Mouse (Mus musculus): ENCODE measurements around the gene Myocos. TPM values are rescaled to one million over a fixed set of nuclear protein-coding genes. Genes with fewer than 3 reads are reported as not detected.

Myocos gene
- polyA plus RNA-seq, 1 experiment from 2014 or later = not detected

DNA sequence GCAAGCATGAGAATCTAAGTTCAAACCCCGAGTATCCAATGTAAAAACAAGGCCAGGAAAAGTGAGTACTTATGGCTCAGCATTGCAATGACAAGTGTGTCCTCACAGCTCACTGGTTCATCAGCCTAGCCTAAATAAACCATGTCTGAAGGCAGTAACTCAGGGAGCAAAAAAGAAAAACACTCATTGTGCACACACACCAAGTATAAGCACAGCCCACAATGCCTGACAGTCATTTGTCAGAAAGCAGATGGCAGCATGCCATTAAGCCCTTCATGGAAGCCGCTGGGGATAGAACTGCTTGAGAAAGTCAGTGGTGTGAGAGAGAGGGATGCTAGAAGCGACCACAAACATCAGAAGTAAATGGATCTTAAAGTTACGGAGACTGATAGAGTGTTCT, 56.7 kb downstream of the Myocos start:
- H3K36me3 ChIP-seq (ENCODE audit: control insufficient read depth, insufficient read depth) = peaks cover 15% of the 10 kb centered on the region
- H3K9me3 ChIP-seq (ENCODE audit: control insufficient read depth) = no peaks in the 10 kb centered on the region
- 73% methylated on average over 4 of the region's 4 CpGs for WGBS
- no peak overlapping the region for H3K4me2 ChIP-seq (replicated peaks; ENCODE audit: low read depth)
- no peak for ATAC-seq
- H3K4me1 ChIP-seq (replicated peaks; ENCODE audit: control insufficient read depth, insufficient read depth, low read length) = no peaks in the 10 kb centered on the region
- TF ChIP-seq CTCF (IDR thresholded peaks at IDR 0.05; ENCODE audit: low read depth) = no peak
- no peaks in the 10 kb centered on the region for H3K27me3 ChIP-seq (replicated peaks; ENCODE audit: control insufficient read depth, insufficient read depth, low read length)
- no peak overlapping the region for H3K9ac ChIP-seq (ENCODE audit: low read depth, low read length)
- H3K27ac ChIP-seq (ENCODE audit: low read depth, low read length) = no peak overlapping the region
- H3K4me3 ChIP-seq (ENCODE audit: low read depth, low read length) = no peak overlapping the region

DNA sequence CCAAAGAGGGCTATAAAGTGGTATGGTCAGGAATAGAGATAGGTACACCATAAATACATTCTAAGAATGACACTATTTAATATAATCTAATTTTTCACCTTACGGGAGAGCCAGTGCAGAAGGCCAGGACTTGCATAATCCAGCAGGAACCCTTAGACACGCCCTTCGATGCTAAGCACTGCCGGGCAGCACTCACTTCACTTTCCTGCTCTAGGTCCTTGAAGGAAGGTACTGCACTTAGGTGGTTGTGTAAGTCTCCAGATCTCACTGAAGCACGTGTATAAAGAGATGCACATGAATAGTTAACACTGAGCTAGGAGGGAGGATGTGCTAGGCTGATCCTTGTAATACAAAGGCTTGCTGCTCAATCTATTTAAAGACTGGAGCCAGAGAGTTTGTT, 58.4 kb downstream of the Myocos start:
- no peak for TF ChIP-seq CTCF (IDR thresholded peaks at IDR 0.05; ENCODE audit: low read depth)
- Histone ChIP-seq H3K4me3 (ENCODE audit: low read depth, low read length) (no peak overlapping the region), H3K36me3 (ENCODE audit: control insufficient read depth, insufficient read depth) (peaks cover 15% of the 10 kb centered on the region), H3K9me3 (ENCODE audit: control insufficient read depth) (no peaks in the 10 kb centered on the region), H3K4me2 (replicated peaks; ENCODE audit: low read depth) (no peak overlapping the region), H3K9ac (ENCODE audit: low read depth, low read length) (no peak overlapping the region), H3K27ac (ENCODE audit: low read depth, low read length) (no peak overlapping the region), H3K27me3 (replicated peaks; ENCODE audit: control insufficient read depth, insufficient read depth, low read length) (no peaks in the 10 kb centered on the region), H3K4me1 (replicated peaks; ENCODE audit: control insufficient read depth, insufficient read depth, low read length) (no peaks in the 10 kb centered on the region)
- no peak for ATAC-seq
- WGBS = 80% methylated on average over 5 of the region's 5 CpGs

DNA sequence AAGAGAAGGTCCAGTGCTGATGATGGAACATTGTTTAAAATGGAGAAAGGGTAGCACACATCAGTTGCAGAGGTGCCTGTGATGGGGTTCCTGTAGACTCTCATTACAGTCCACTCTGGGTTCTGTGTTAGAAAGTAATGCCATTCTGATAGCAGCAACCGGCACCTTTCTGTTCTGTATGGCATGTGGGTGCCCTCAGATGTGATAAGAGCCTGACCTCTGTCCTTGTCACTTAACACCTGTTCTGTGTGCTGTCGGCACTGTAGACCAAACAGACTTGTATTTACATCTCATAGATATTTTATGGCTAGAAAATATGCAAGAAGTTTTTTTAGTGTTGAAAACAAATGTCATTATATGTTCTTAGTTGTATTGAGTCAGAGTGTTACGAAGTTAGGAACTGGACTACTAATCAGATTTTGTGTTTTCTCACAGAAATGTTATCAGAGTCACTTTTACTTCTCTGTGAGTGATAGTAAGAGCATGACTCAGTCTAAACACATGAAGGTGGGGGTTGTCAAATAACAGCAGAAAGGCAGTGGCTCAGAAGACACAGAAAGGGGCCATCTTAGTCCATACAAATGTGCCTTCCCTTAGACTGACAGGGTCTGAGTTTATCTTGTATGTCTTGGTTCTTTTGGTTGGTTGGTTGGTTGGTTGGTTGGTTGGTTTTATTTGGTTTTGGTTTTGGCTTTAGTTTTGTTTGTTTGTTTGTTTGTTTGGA, 60.5 kb downstream of the Myocos start:
- Histone ChIP-seq H3K4me3 (ENCODE audit: low read depth, low read length) (no peak overlapping the region), H3K9ac (ENCODE audit: low read depth, low read length) (no peak overlapping the region), H3K36me3 (ENCODE audit: control insufficient read depth, insufficient read depth) (peaks cover 12% of the 10 kb centered on the region), H3K9me3 (ENCODE audit: control insufficient read depth) (no peaks in the 10 kb centered on the region), H3K27ac (ENCODE audit: low read depth, low read length) (no peak overlapping the region), H3K4me1 (replicated peaks; ENCODE audit: control insufficient read depth, insufficient read depth, low read length) (no peaks in the 10 kb centered on the region), H3K4me2 (replicated peaks; ENCODE audit: low read depth) (no peak overlapping the region), H3K27me3 (replicated peaks; ENCODE audit: control insufficient read depth, insufficient read depth, low read length) (no peaks in the 10 kb centered on the region)
- no peak for ATAC-seq
- WGBS = 38% methylated on average over 3 of the region's 3 CpGs
- TF ChIP-seq CTCF (IDR thresholded peaks at IDR 0.05; ENCODE audit: low read depth) = no peak

Small RNAs within 50 kb of the gene (microRNA-seq; reads per million reads assigned to microRNA genes)
- gene Gm27616 = not detected

Other genes with a start within 250 kb of the Myocos start
- gene Dnm3, start 180.2 kb downstream of the Myocos start, polyA plus RNA-seq (2015; fragmentation: Nextera tagmentation; extraction: Ambion mirVana) = 5.6 and 7.3 TPM in 2 replicates
- 5.9 and 6.8 TPM in 2 replicates for gene Mettl13, start 109.7 kb downstream of the Myocos start, polyA plus RNA-seq (2015; fragmentation: Nextera tagmentation; extraction: Ambion mirVana)
- 33.6 and 34.2 TPM in 2 replicates for gene Vamp4, start 87.7 kb downstream of the Myocos start, polyA plus RNA-seq (2015; fragmentation: Nextera tagmentation; extraction: Ambion mirVana)
- 0.07 and 0.10 TPM in 2 replicates for gene Myoc, start 19.1 kb downstream of the Myocos start, polyA plus RNA-seq (2015; fragmentation: Nextera tagmentation; extraction: Ambion mirVana)
- gene Prrc2c, start 82.3 kb upstream of the Myocos start, polyA plus RNA-seq (2015; fragmentation: Nextera tagmentation; extraction: Ambion mirVana) = 64.4 and 75.8 TPM in 2 replicates
- gene Fmo4, start 155.8 kb upstream of the Myocos start, polyA plus RNA-seq (2015; fragmentation: Nextera tagmentation; extraction: Ambion mirVana) = 12.2 and 13.7 TPM in 2 replicates
- gene Fmo1, start 208.4 kb upstream of the Myocos start, polyA plus RNA-seq (2015; fragmentation: Nextera tagmentation; extraction: Ambion mirVana) = 7.3 and 8.2 TPM in 2 replicates
- 3.8 and 4.4 TPM in 2 replicates for gene Fmo2, start 240.5 kb upstream of the Myocos start, polyA plus RNA-seq (2015; fragmentation: Nextera tagmentation; extraction: Ambion mirVana)